Mouse (Mus musculus) myocyte (in vitro differentiated cells): ENCODE data around the gene Ttll10. TPM values are rescaled to one million over a fixed set of nuclear protein-coding genes. Genes with fewer than 3 reads are reported as not detected.

Experiments used
- H3K27me3 ChIP-seq: one replicate; pipeline ENCODE4 v1.6.1; 2011; ENCODE audit not compliant: control insufficient read depth, insufficient read depth, insufficient read length
- H3K36me3 ChIP-seq: one replicate; pipeline ENCODE4 v1.6.1; 2011; ENCODE audit not compliant: control insufficient read depth, insufficient read depth
- H3K4me2 ChIP-seq: one replicate; pipeline ENCODE4 v1.6.1; 2011; ENCODE audit warnings: low read depth, control low read depth
- H3K4me3 ChIP-seq: one replicate; pipeline ENCODE4 v1.5.1; 2011; ENCODE audit warnings: mild to moderate bottlenecking, control low read depth, moderate library complexity
- H3K79me2 ChIP-seq: one replicate; pipeline ENCODE4 v1.6.1; 2011; ENCODE audit not compliant: control insufficient read depth, insufficient read depth
- H3ac ChIP-seq: one replicate; pipeline ENCODE4 v1.6.1; 2011; ENCODE audit not compliant: control insufficient read depth, insufficient read length
- CEBPB ChIP-seq: IDR thresholded peaks from 2 replicates; pipeline ENCODE4 v1.6.1; 2011; ENCODE audit warnings: mild to moderate bottlenecking, moderate library complexity; ENCODE audit not compliant: poor library complexity, insufficient read depth, severe bottlenecking
- E2F4 ChIP-seq: IDR thresholded peaks from one replicate; pipeline ENCODE4 v1.6.1; 2011; ENCODE audit warnings: mild to moderate bottlenecking, control low read depth, moderate library complexity; ENCODE audit not compliant: insufficient read depth
- MAX ChIP-seq: IDR thresholded peaks from one replicate; pipeline ENCODE4 v1.6.1; 2011; ENCODE audit warnings: low read depth, mild to moderate bottlenecking, control low read depth
- MYOD1 ChIP-seq, 3 experiments: IDR thresholded peaks; one replicate each; pipeline ENCODE4 v1.6.1; 2011; ENCODE audit warnings: control low read depth in 2 of 3, low read depth in 2 of 3, mild to moderate bottlenecking in 2 of 3, moderate library complexity in 1 of 3; ENCODE audit not compliant: insufficient read length in 2 of 3, control insufficient read depth in 1 of 3
- MYOG ChIP-seq, 3 experiments: IDR thresholded peaks; one replicate each; pipeline ENCODE4 v1.6.1; 2011; ENCODE audit warnings: control low read depth in 2 of 3, low read depth in 2 of 3, mild to moderate bottlenecking in 2 of 3; ENCODE audit not compliant: insufficient read length in 2 of 3, control insufficient read depth in 1 of 3, insufficient read depth in 1 of 3
- POLR2A ChIP-seq: IDR thresholded peaks from one replicate; pipeline ENCODE4 v1.6.1; 2011; ENCODE audit warnings: low read depth, mild to moderate bottlenecking, control low read depth, moderate library complexity; ENCODE audit not compliant: insufficient read length
- POLR2AphosphoS2 ChIP-seq: IDR thresholded peaks from one replicate; pipeline ENCODE4 v1.6.1; 2011; ENCODE audit warnings: low read depth, control low read depth; ENCODE audit not compliant: insufficient read length
- REST ChIP-seq: IDR thresholded peaks from one replicate; pipeline ENCODE4 v1.6.1; 2011; ENCODE audit warnings: mild to moderate bottlenecking, control low read depth, moderate library complexity; ENCODE audit not compliant: insufficient read depth, insufficient read length
- SRF ChIP-seq: IDR thresholded peaks from one replicate; pipeline ENCODE4 v1.6.1; 2011; ENCODE audit warnings: low read depth; ENCODE audit not compliant: control insufficient read depth, insufficient read length
- TCF12 ChIP-seq: IDR thresholded peaks from one replicate; pipeline ENCODE4 v1.6.1; 2011; ENCODE audit warnings: mild to moderate bottlenecking, control low read depth; ENCODE audit not compliant: poor library complexity, insufficient read depth, severe bottlenecking
- TCF3 ChIP-seq: IDR thresholded peaks from one replicate; pipeline ENCODE4 v1.6.1; 2011; ENCODE audit warnings: low read depth, control low read depth; ENCODE audit not compliant: insufficient read length
- USF1 ChIP-seq: IDR thresholded peaks from one replicate; pipeline ENCODE4 v1.6.1; 2011; ENCODE audit warnings: low read depth, mild to moderate bottlenecking, control low read depth, moderate library complexity
- polyA plus RNA-seq: library from polyadenylated mRNA; unstranded; fragments of >200 nt; fragmentation: generic; extraction: Trizol; gene quantifications from one replicate; pipeline ENCODE4 v1.2.1, GENCODE M21; 2012; ENCODE audit warnings: missing spikeins

Gene Ttll10
- polyA plus RNA-seq, 1 experiment, result not detected

DNA sequence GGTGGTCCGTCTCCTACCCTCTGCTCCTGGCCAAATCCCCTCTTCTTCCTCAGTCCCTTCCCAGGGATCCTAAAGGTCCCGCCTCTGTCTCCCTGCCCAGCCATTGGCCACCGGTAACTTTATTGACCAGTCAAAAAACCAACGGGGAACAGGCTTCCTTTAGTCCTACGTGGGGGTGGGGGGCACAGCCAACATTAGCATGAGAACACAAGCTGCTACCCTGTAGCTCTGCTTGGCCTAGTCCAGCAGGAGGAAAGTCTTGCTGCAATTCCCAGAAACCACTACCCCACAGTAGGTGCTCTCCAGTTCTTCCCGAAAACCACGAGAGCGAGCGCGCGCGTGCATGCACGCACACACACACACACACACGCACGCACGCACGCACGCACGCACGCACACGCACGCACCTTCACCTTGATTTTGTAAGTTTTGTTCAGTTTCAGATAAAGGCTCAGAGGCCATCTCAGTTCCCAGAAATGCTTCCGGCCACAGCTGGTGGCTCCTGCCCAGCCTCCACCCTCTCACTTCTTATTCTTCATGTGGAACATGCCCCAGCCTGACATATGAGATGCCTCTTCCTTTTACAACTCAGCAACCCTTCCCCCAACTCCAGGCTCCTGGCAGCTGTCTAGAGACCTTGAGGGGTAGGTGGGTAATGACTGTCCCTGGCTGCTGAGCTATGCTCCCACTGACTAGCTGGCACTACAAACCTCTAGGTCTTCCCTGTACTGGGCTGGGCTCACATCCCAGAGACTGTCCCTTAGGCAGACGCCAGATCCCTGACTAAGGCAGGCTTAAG lies 27.4 kb downstream of the Ttll10 start:
- peaks cover 21% of the 10 kb centered on the region for H3K27me3 ChIP-seq
- peak overlapping the region; percentile 58 for H3K4me3 ChIP-seq
- H3K79me2 ChIP-seq, result no peaks in the 10 kb centered on the region
- H3K4me2 ChIP-seq, result peak overlapping the region; percentile 75
- H3ac ChIP-seq, result peak overlapping the region; percentile 19
- no peaks in the 10 kb centered on the region for H3K36me3 ChIP-seq
- TF ChIP-seq CEBPB, result no peak
- peak; percentile 35 for TF ChIP-seq POLR2A
- TF ChIP-seq MYOD1 (IDR thresholded peaks at IDR 0.05; ENCODE audit: control insufficient read depth in 1 of 3, insufficient read length in 2 of 3, low read depth in 2 of 3), result peak in 2 of 3 experiments; percentile 37 to 66
- TF ChIP-seq MYOG (IDR thresholded peaks at IDR 0.05; ENCODE audit: control insufficient read depth in 1 of 3, insufficient read depth in 1 of 3, insufficient read length in 2 of 3, low read depth in 2 of 3), result peak in 2 of 3 experiments; percentile 51 to 63

DNA sequence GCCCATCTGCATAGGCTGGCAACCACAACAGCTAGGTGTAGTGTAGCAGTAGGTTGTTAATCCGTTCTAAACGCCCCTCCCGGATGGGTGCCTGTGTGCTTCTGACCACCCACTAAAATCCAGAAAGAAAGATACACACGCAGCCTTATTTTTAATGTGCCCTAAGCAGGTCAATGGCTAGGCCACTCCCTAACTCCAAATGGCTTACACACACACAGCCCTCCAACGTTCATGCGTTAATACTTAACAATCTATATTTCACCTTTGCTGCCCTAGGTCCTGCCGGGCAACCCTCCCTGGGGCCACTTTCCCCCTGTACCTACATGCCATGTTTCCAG lies 28.0 kb downstream of the Ttll10 start:
- Histone ChIP-seq H3K4me3 (peak overlapping the region; percentile 58), H3K27me3 (peaks cover 19% of the 10 kb centered on the region), H3K4me2 (peak overlapping the region; percentile 75), H3K36me3 (no peaks in the 10 kb centered on the region), H3ac (peak overlapping the region; percentile 19), H3K79me2 (no peaks in the 10 kb centered on the region)
- TF ChIP-seq MAX, result no peak
- peak; percentile 53 for TF ChIP-seq POLR2A
- TF ChIP-seq POLR2AphosphoS2, result no peak

DNA sequence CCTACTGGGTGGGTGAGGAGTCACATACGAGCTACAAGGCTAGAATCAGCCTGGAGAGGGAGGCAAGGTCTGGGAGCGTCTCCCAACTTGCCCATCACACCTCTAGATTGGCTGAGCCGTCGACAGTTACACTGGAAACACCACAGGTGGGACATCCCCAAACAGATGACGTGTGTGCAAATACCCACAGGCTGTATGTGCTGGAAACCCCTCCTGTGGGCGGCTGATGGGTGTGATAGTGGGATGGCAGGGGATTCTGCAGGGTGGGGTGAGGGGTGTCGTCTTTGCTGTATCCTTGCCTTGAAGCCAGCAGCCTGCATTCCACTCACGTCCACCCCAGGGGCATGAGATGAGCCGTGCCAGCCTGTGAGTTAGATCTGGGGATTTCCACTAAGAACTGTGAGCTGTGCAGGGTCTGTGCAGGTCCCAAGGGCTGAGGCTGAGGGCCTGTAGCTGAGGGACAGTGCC lies 28.5 kb downstream of the Ttll10 start:
- TF ChIP-seq USF1 (no peak), TCF3 (no peak), TCF12 (no peak), E2F4 (no peak), POLR2AphosphoS2 (no peak), SRF (no peak), REST (no peak), MYOD1 (IDR thresholded peaks at IDR 0.05; ENCODE audit: control insufficient read depth in 1 of 3, insufficient read length in 2 of 3, low read depth in 2 of 3) (no peak), POLR2A (no peak), MAX (no peak), CEBPB (no peak), MYOG (IDR thresholded peaks at IDR 0.05; ENCODE audit: control insufficient read depth in 1 of 3, insufficient read depth in 1 of 3, insufficient read length in 2 of 3, low read depth in 2 of 3) (no peak)
- H3K27me3 ChIP-seq, result peaks cover 14% of the 10 kb centered on the region
- H3K79me2 ChIP-seq, result no peaks in the 10 kb centered on the region
- H3ac ChIP-seq, result peak overlapping the region; percentile 19
- H3K4me3 ChIP-seq, result peak overlapping the region; percentile 58
- peak overlapping the region; percentile 75 for H3K4me2 ChIP-seq
- H3K36me3 ChIP-seq, result no peaks in the 10 kb centered on the region

DNA sequence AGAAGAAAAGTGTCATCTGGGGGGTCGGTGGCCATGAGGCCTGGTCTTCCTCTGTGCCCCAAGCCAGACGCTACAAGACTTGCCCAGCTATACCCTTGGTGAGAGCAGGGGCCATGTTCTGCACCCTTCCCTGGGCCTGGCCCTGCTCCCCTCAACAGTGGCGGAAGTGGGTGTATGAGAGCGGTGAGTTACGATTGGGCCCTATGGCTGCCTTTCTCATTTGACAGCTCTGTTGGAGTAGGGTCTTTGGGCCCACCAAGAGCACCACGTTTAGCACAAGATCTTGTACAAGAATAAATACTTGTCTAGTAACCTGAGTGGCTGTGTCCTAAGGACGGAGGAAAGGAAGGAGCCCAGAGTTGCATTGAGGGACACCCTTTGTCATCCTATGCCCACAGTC lies 30.6 kb downstream of the Ttll10 start:
- H3ac ChIP-seq, result no peak overlapping the region
- H3K27me3 ChIP-seq, result no peaks in the 10 kb centered on the region
- no peak overlapping the region for H3K4me3 ChIP-seq
- no peak for TF ChIP-seq POLR2AphosphoS2
- no peak for TF ChIP-seq USF1
- TF ChIP-seq MAX, result no peak
- no peak for TF ChIP-seq TCF12
- no peak for TF ChIP-seq MYOG (IDR thresholded peaks at IDR 0.05; ENCODE audit: control insufficient read depth in 1 of 3, insufficient read depth in 1 of 3, insufficient read length in 2 of 3, low read depth in 2 of 3)
- no peak overlapping the region for H3K4me2 ChIP-seq
- no peaks in the 10 kb centered on the region for H3K36me3 ChIP-seq
- no peaks in the 10 kb centered on the region for H3K79me2 ChIP-seq

DNA sequence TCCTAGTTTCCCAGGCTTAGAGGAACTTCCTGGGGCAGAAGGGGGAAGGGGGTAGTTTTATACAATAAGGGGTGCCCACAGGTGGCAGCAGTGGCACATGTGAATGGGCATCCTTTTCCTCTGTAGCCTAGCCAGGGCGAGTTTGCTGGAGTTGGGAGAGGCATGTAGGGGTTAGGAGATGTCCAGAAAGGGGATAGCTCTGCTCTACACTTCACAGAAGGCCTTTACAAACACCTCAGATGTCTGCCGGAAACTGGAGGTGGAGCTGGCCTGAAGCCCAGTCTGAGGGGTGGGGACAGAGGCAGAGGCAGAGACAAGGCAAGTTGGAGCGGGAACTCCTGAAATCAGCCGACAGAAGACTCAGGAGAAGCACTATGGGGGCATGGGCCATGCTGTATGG lies 33.2 kb downstream of the Ttll10 start, which contains the start of gene Tnfrsf18:
Tnfrsf18 (plus strand) TSS at position 152 of the 400 bp plus-strand sequence.
- Histone ChIP-seq H3K27me3 (no peaks in the 10 kb centered on the region), H3K4me3 (no peak within 1 kb of the TSS), H3K79me2 (no peaks in the 10 kb centered on the region), H3K4me2 (no peak within 1 kb of the TSS), H3K36me3 (no peaks in the 10 kb centered on the region), H3ac (no peak within 1 kb of the TSS)
- TF ChIP-seq POLR2A, result no peak
- no peak for TF ChIP-seq MYOG (IDR thresholded peaks at IDR 0.05; ENCODE audit: control insufficient read depth in 1 of 3, insufficient read depth in 1 of 3, insufficient read length in 2 of 3, low read depth in 2 of 3)
- TF ChIP-seq TCF12, result no peak
- TF ChIP-seq POLR2AphosphoS2, result peak; percentile 10
